Mouse (Mus musculus): ENCODE measurements at regions not wholly inside any gene's neighbourhood (a gene's known extent, or its start where the extent isn't known, plus 50 kb on each side); places are given as distances from the start of the nearest gene placed in this dataset.

GRCm38 (mm10) chr14:48052405-48052804 lies 68.2 kb upstream of the Peli2 start:
- H3K27ac ChIP-seq = no peak overlapping the region
- H3K4me1 ChIP-seq (replicated peaks; ENCODE audit: control insufficient read depth in 2 of 2, insufficient read depth in 2 of 2, low read length in 1 of 2) = no peaks in the 10 kb centered on the region
- no peaks in the 10 kb centered on the region for H3K27me3 ChIP-seq (ENCODE audit: control insufficient read depth, insufficient read depth, low read length)
- TF ChIP-seq EP300 (IDR thresholded peaks at IDR 0.05; ENCODE audit: low read depth) (no peak), CTCF (IDR thresholded peaks at IDR 0.05; ENCODE audit: low read depth) (no peak)
- H3K36me3 ChIP-seq (replicated peaks; ENCODE audit: control insufficient read depth, insufficient read depth, low read depth) = no peaks in the 10 kb centered on the region
- DNase-seq (ENCODE audit: low read depth in 3 of 3, low spot score in 3 of 3) (no peak), ATAC-seq (ENCODE audit: insufficient read depth) (no peak)
- H3K9ac ChIP-seq (replicated peaks) = no peak overlapping the region
- no peak overlapping the region for H3K4me3 ChIP-seq (ENCODE audit: insufficient read depth in 1 of 2, low read depth in 2 of 2, low read length in 2 of 2)
- no peaks in the 10 kb centered on the region for H3K9me3 ChIP-seq (ENCODE audit: control insufficient read depth, low read length)
- 56% methylated on average over 7 of the region's 7 CpGs for WGBS (ENCODE audit: insufficient replicate concordance)
- no peak overlapping the region for H3K4me2 ChIP-seq (ENCODE audit: low read depth)

- WGBS (ENCODE audit: insufficient replicate concordance) = 54% methylated on average over 4 of the region's 4 CpGs
- DNase-seq (ENCODE audit: low read depth in 3 of 3, low spot score in 3 of 3) = no peak
Measured at GRCm38 (mm10) chr14:48053151-48053550, 67.5 kb upstream of the Peli2 start.

GRCm38 (mm10) chr14:48054719-48055118 lies 65.9 kb upstream of the Peli2 start:
- Histone ChIP-seq H3K36me3 (replicated peaks; ENCODE audit: control insufficient read depth, insufficient read depth, low read depth) (no peaks in the 10 kb centered on the region), H3K27ac (no peak overlapping the region), H3K27me3 (ENCODE audit: control insufficient read depth, insufficient read depth, low read length) (no peaks in the 10 kb centered on the region), H3K4me2 (ENCODE audit: low read depth) (no peak overlapping the region), H3K9ac (replicated peaks) (no peak overlapping the region), H3K4me1 (replicated peaks; ENCODE audit: control insufficient read depth in 2 of 2, insufficient read depth in 2 of 2, low read length in 1 of 2) (no peaks in the 10 kb centered on the region), H3K9me3 (ENCODE audit: control insufficient read depth, low read length) (no peaks in the 10 kb centered on the region), H3K4me3 (ENCODE audit: insufficient read depth in 1 of 2, low read depth in 2 of 2, low read length in 2 of 2) (no peak overlapping the region)
- TF ChIP-seq EP300 (IDR thresholded peaks at IDR 0.05; ENCODE audit: low read depth) (no peak), CTCF (IDR thresholded peaks at IDR 0.05; ENCODE audit: low read depth) (peak; percentile 57)
- no peak for DNase-seq (ENCODE audit: low read depth in 3 of 3, low spot score in 3 of 3)
- ATAC-seq (ENCODE audit: insufficient read depth) = no peak
- 58% methylated on average over 3 of the region's 3 CpGs for WGBS (ENCODE audit: insufficient replicate concordance)

More at GRCm38 (mm10) chr14:48053151-48053550, 67.5 kb upstream of the Peli2 start:
- H3K36me3 ChIP-seq (replicated peaks; ENCODE audit: control insufficient read depth, insufficient read depth, low read depth) = no peaks in the 10 kb centered on the region
- H3K4me2 ChIP-seq (ENCODE audit: low read depth) = no peak overlapping the region
- no peaks in the 10 kb centered on the region for H3K27me3 ChIP-seq (ENCODE audit: control insufficient read depth, insufficient read depth, low read length)
- H3K9ac ChIP-seq (replicated peaks) = no peak overlapping the region
- H3K4me1 ChIP-seq (replicated peaks; ENCODE audit: control insufficient read depth in 2 of 2, insufficient read depth in 2 of 2, low read length in 1 of 2) = no peaks in the 10 kb centered on the region
- no peaks in the 10 kb centered on the region for H3K9me3 ChIP-seq (ENCODE audit: control insufficient read depth, low read length)
- no peak overlapping the region for H3K27ac ChIP-seq
- no peak for ATAC-seq (ENCODE audit: insufficient read depth)
- no peak overlapping the region for H3K4me3 ChIP-seq (ENCODE audit: insufficient read depth in 1 of 2, low read depth in 2 of 2, low read length in 2 of 2)
- no peak for TF ChIP-seq EP300 (IDR thresholded peaks at IDR 0.05; ENCODE audit: low read depth)
- no peak for TF ChIP-seq CTCF (IDR thresholded peaks at IDR 0.05; ENCODE audit: low read depth)

GRCm38 (mm10) chr14:48055861-48056260 lies 64.8 kb upstream of the Peli2 start:
- H3K36me3 ChIP-seq (replicated peaks; ENCODE audit: control insufficient read depth, insufficient read depth, low read depth) = no peaks in the 10 kb centered on the region
- H3K9me3 ChIP-seq (ENCODE audit: control insufficient read depth, low read length) = no peaks in the 10 kb centered on the region
- ATAC-seq (ENCODE audit: insufficient read depth) (no peak), DNase-seq (ENCODE audit: low read depth in 3 of 3, low spot score in 3 of 3) (no peak)
- no peak overlapping the region for H3K9ac ChIP-seq (replicated peaks)
- H3K4me3 ChIP-seq (ENCODE audit: insufficient read depth in 1 of 2, low read depth in 2 of 2, low read length in 2 of 2) = no peak overlapping the region
- 51% methylated on average over 2 of the region's 2 CpGs for WGBS (ENCODE audit: insufficient replicate concordance)
- H3K4me1 ChIP-seq (replicated peaks; ENCODE audit: control insufficient read depth in 2 of 2, insufficient read depth in 2 of 2, low read length in 1 of 2) = no peaks in the 10 kb centered on the region
- H3K27me3 ChIP-seq (ENCODE audit: control insufficient read depth, insufficient read depth, low read length) = no peaks in the 10 kb centered on the region
- no peak for TF ChIP-seq EP300 (IDR thresholded peaks at IDR 0.05; ENCODE audit: low read depth)
- TF ChIP-seq CTCF (IDR thresholded peaks at IDR 0.05; ENCODE audit: low read depth) = no peak
- H3K4me2 ChIP-seq (ENCODE audit: low read depth) = no peak overlapping the region
- H3K27ac ChIP-seq = no peak overlapping the region

- Histone ChIP-seq H3K27me3 (ENCODE audit: control insufficient read depth, insufficient read depth, low read length) (no peaks in the 10 kb centered on the region), H3K9me3 (ENCODE audit: control insufficient read depth, low read length) (no peaks in the 10 kb centered on the region), H3K36me3 (replicated peaks; ENCODE audit: control insufficient read depth, insufficient read depth, low read depth) (no peaks in the 10 kb centered on the region), H3K4me3 (ENCODE audit: insufficient read depth in 1 of 2, low read depth in 2 of 2, low read length in 2 of 2) (no peak overlapping the region), H3K4me2 (ENCODE audit: low read depth) (no peak overlapping the region), H3K27ac (no peak overlapping the region), H3K4me1 (replicated peaks; ENCODE audit: control insufficient read depth in 2 of 2, insufficient read depth in 2 of 2, low read length in 1 of 2) (no peaks in the 10 kb centered on the region), H3K9ac (replicated peaks) (no peak overlapping the region)
- no peak for DNase-seq (ENCODE audit: low read depth in 3 of 3, low spot score in 3 of 3)
- TF ChIP-seq CTCF (IDR thresholded peaks at IDR 0.05; ENCODE audit: low read depth) (no peak), EP300 (IDR thresholded peaks at IDR 0.05; ENCODE audit: low read depth) (no peak)
- WGBS (ENCODE audit: insufficient replicate concordance) = 56% methylated on average over 9 of the region's 9 CpGs
- ATAC-seq (ENCODE audit: insufficient read depth) = no peak
Measured at GRCm38 (mm10) chr14:48058234-48058868, 62.3 kb upstream of the Peli2 start.

Measured in liver, embryonic 14.5 days (tissue).